Mouse (Mus musculus) C2C12 (cell line): Measurements from ENCODE around the gene Gprc5c.

Experiments
- CTCF ChIP-seq: IDR thresholded peaks from one replicate; pipeline ENCODE4 v1.5.1; 2011; ENCODE audit not compliant: control insufficient read depth, insufficient read depth, insufficient read length
- MAX ChIP-seq: IDR thresholded peaks from one replicate; pipeline ENCODE4 v1.6.1; 2011; ENCODE audit warnings: mild to moderate bottlenecking, control low read depth

DNA sequence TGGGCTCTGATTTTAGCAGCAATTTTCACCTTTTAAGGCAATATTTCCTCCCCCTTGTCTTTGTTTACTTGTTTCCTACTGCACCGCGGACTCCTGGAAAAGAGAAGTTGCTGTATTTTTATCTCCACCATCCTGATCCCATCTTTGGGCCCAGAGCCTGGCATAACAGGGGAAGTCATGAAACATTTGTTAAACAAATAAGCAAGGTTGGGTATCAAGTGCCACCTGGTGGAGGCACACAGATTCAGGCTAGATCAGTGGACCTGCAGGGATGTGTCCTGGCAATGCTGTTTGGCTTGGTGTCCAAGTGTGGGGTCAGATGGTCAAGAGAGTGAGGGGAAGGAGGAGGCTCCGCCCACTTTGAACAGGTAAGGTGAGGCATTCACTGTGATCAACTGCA lies 26.2 kb downstream of the Gprc5c start:
- TF ChIP-seq MAX = no peak
- peak; percentile 26 for TF ChIP-seq CTCF
